Mouse (Mus musculus) layer of hippocampus, adult 9-10 months (tissue): ENCODE data around the gene Rnf227.
A peak's percentile ranks its signal among the peaks of the same experiment; 100 is the strongest.

Source experiments
- DNase-seq: peaks from one replicate; pipeline ENCODE4 v3.0.0; 2022; ENCODE audit warnings: low spot score

Rnf227 gene

GRCm38 (mm10) chr11:69371601-69372000 lies 31.3 kb downstream of the Rnf227 start:
- DNase-seq = no peak

GRCm38 (mm10) chr11:69372056-69372779 lies 32.0 kb downstream of the Rnf227 start:
- peak; percentile 84 for DNase-seq

- no peak for DNase-seq
These were observed 32.5 kb downstream of the Rnf227 start for GRCm38 (mm10) chr11:69372780-69373170.

GRCm38 (mm10) chr11:69373223-69373965 lies 33.1 kb downstream of the Rnf227 start:
- no peak for DNase-seq

GRCm38 (mm10) chr11:69375646-69376045 lies 35.4 kb downstream of the Rnf227 start:
- DNase-seq = no peak

GRCm38 (mm10) chr11:69377766-69378165 lies 37.5 kb downstream of the Rnf227 start:
- no peak for DNase-seq

- no peak for DNase-seq
These were observed 39.3 kb downstream of the Rnf227 start for GRCm38 (mm10) chr11:69379600-69379999.

- no peak for DNase-seq
These were observed 41.1 kb downstream of the Rnf227 start for GRCm38 (mm10) chr11:69381356-69381755.

GRCm38 (mm10) chr11:69382478-69383105 lies 42.3 kb downstream of the Rnf227 start:
- DNase-seq = no peak

GRCm38 (mm10) chr11:69384979-69385378 lies 44.7 kb downstream of the Rnf227 start:
- no peak for DNase-seq

GRCm38 (mm10) chr11:69386758-69387157 lies 46.5 kb downstream of the Rnf227 start:
- DNase-seq = no peak

- DNase-seq = no peak
These were observed 48.4 kb downstream of the Rnf227 start for GRCm38 (mm10) chr11:69388680-69389079.

- DNase-seq = no peak
These were observed 49.5 kb downstream of the Rnf227 start for GRCm38 (mm10) chr11:69389531-69390399.

GRCm38 (mm10) chr11:69390400-69391034 lies 50.3 kb downstream of the Rnf227 start:
- DNase-seq = peak; percentile 77
